Mouse (Mus musculus) lung, postnatal 4 days (tissue): ENCODE data around the gene Fam166a.

Source experiments
- DNase-seq, 2 experiments: peaks; one replicate each; pipeline ENCODE4 v3.0.0; 2021

Fam166a gene

GRCm38 (mm10) chr2:25218445-25218844, at the start of gene Fam166a:
Gene Fam166a (plus strand): TSS chr2:25218745.
- DNase-seq = no peak

- peak in 1 of 2 experiments; percentile 38 for DNase-seq
These were observed 48.8 kb upstream of the Fam166a start for GRCm38 (mm10) chr2:25169778-25170177.

DNA sequence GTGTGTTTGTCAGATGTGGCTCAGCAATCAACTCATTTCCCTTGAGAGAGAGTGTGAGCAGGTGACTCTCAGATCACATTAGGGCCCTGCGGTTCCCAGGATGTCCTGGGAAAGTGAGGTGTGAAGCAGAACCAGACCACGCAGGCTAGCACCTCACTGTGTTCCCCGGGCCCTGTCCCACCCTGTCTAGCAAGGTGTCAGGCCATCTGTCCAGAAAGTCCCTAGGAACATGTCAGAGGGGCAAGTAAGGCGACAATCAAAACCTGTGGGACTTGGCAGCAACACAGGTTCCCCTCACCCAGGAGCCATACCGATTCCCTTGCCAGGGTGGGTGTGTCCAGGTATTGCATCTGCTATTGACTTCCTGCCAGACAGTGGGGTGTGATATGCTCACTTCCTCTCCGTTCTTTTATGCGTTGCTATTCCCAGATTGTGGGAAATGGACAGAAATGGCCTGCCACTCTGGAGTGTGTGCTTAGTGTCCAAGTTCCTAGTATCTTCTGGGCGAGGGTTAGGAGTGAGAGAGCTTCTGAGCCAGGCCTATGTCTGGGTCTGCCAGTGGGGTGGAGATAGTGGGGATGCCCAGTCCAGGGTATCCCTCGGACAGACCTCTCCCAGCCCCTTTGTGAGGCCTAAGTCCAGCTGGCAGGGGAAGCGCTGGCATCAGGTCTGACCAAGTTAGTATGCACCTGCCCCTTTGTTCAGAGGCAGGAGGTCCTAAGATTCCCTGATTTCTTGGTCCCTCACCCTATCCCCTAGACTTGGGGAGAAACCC, 48.0 kb upstream of the Fam166a start:
- DNase-seq = peak in 1 of 2 experiments; percentile 35

- DNase-seq = peak in 1 of 2 experiments; percentile 25
These were observed 47.3 kb upstream of the Fam166a start for GRCm38 (mm10) chr2:25171101-25171768.

GRCm38 (mm10) chr2:25171769-25172153, 46.8 kb upstream of the Fam166a start:
- peak in 1 of 2 experiments; percentile 11 for DNase-seq

DNA sequence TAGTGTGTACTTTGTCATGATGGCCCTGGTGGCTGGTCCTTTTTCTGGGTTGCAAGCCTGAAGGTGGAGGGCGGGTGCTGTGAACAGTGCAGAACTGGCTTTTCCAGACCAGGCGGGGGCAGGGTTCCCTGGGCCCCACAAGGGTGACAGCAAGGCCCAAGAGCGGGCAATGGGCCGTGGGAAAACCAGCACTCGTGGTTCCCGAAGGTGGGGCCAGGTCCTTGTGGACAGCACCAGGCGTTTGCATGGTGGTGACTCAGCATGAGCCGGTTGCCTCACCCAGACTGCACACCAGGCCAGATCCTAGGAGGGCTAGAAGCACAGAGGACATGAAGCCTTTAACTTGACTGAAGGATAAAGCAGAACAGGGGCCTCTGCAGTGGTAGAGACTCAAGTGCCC, 45.9 kb upstream of the Fam166a start:
- DNase-seq = peak in 1 of 2 experiments; percentile 68

GRCm38 (mm10) chr2:25173821-25174220, 44.7 kb upstream of the Fam166a start:
- DNase-seq = peak in 1 of 2 experiments; percentile 6

GRCm38 (mm10) chr2:25174866-25175689, 43.5 kb upstream of the Fam166a start:
- no peak for DNase-seq

GRCm38 (mm10) chr2:25175690-25176078, 42.9 kb upstream of the Fam166a start:
- DNase-seq = no peak

GRCm38 (mm10) chr2:25176573-25176972, 42.0 kb upstream of the Fam166a start:
- peak; percentile 54 to 59 for DNase-seq

DNA sequence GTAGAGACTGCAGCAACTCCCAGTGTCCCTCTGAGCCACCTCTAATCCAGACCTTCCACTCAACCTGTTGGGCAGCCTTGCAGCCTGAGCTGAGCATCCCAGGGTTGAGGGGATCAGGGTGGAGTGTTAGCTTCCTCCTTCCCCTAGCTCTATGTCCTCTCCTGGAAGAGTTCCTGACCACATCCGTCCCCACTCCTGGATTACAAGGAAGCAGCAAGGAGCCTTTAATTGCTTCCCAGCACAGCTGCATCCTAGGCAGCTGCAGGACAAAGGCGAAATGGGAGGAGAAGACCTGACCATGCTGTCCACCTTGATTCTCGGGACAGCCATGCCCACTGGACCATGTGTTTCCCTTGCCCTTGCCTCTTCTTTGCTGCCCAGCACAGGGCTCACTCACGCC, 41.5 kb upstream of the Fam166a start:
- peak in 1 of 2 experiments; percentile 19 for DNase-seq

DNA sequence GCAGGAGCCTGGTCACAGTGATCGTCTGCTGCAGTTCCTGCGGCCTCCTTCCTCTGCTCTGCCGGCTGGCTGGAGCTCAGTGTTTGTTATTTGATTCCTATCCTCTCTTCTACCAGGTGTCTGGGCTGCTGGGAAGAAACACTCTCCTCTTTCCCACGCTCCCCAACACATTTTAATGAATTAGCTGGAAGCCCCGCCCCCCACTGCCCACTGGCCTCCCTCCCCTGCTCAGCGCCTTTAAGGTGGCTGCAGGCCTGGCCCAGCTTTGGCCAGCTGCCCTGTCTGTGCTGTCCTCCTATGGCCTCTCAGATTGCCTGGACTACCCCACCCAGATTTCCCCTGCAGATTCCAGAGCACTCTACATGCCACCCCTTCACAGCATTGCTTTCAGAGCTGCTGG, 40.9 kb upstream of the Fam166a start:
- peak; percentile 80 to 86 for DNase-seq

DNA sequence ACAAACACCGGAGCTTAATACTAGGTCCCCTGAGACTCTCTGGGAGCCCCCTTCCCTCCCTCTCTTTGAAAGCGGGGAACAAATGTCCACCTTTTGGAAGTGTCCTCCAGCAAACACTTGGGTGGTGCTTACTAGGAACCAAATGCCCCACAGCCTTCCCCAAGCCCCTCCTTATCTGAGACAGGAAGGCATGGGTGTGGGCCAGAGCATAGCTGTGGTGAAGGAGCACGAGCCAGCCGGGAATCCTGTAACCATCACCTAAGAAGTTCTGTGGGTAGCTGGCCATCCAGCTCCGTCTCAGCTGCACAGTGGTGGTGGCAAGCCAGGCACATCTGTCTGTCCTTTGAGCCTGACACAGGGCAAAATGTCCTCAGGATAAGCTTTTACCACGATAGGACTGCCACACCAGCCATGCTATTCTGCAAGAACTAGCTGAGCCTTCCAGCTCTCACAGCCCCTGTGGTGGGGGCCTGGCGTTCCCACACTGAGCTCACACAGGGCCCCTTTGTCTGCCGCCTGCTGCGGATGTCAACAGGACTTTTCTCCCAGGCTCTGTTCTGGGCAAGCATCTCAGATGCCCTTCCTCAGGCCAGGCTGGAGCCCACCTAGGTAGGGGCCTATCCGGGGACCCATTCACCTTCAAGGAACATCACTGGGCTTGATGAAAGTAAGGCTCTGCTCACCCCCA, 40.1 kb upstream of the Fam166a start:
- DNase-seq = no peak

GRCm38 (mm10) chr2:25179566-25180217, 38.9 kb upstream of the Fam166a start:
- DNase-seq = no peak

DNA sequence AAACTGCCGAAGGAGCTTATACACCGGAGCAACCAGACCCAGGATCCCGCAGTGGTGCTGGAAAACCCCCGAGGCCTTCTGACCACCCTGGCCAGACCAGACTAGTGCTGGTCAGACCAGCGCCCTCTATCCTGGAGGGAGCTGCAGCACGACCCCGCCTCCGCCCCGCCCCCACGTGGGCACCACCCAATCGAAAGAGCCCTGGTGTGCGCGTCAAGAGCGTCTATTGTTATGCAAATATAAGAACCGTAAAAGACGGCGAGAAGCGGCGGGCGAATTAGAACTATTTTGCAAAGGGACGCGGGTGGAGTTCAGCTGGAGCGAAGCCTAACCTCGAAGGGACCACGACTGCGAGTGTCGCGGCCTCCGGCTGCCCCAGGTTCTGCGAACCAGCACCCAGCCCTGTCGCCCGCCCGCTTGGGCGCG, 38.1 kb upstream of the Fam166a start, which contains the start of gene Nrarp:
Gene Nrarp, plus strand, starts transcription at position 281 of the 426 bp plus-strand sequence.
- DNase-seq = peak; percentile 96

DNA sequence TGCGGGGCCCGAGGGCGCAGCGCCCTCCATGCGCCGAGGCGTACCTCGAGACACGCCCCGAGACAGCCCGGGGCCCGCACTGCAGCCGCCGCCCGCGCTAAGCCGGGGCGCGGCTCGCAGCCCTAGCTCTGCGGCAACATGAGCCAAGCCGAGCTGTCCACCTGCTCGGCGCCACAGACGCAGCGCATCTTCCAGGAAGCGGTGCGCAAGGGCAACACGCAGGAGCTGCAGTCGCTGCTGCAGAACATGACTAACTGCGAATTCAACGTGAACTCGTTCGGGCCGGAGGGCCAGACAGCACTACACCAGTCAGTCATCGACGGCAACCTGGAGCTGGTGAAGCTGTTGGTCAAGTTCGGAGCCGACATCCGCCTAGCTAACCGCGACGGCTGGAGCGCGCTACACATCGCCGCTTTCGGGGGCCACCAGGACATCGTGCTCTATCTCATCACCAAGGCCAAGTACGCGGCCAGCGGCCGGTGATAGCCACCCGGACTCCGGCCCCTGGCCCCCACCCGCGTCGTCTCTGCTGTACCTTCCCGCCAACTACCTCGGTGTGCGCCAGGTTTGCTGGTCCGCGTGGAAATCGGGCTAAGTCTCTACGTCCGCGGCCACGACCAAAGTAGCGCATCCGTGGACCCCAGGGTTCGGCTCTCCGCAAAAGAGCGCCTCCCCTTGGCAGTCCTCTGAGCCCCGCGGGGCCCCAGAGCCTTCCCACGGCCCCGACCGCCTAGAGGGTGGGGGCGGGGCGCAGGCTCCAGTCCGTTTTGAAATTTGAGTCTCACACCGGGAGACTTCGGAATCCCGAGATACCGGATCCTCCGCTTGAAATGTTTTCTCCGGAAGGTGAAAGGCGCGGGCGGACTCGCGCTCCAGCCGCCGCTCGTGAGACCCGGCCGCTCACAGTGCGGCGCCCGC, 37.3 kb upstream of the Fam166a start:
- peak; percentile 63 to 64 for DNase-seq

GRCm38 (mm10) chr2:25181891-25182397, 36.6 kb upstream of the Fam166a start:
- peak in 1 of 2 experiments; percentile 14 for DNase-seq

GRCm38 (mm10) chr2:25182664-25183063, 35.9 kb upstream of the Fam166a start:
- no peak for DNase-seq

DNA sequence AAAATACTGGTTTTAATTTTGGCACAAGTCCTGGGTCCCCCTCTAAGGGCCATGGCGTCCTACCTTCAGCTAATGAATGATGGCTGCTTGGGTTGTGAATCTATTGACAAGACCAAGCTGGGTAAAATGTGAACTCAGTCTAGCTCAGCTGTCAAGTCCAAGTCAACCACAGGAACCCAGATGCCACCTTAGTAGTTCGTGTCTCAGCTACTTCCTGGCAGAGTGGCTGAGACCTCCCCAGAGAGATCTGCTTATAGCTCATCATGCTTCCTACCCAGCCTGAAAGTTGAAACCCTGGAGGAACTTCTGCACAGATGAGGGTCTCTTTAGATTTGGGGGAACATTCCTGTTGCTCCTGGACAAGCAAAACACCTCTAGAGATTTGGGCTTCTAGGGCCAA, 35.2 kb upstream of the Fam166a start:
- peak in 1 of 2 experiments; percentile 17 for DNase-seq

GRCm38 (mm10) chr2:25184496-25184895, 34.0 kb upstream of the Fam166a start:
- no peak for DNase-seq
